Mouse (Mus musculus): ENCODE data around the gene Naa60.

Naa60 gene

DNA sequence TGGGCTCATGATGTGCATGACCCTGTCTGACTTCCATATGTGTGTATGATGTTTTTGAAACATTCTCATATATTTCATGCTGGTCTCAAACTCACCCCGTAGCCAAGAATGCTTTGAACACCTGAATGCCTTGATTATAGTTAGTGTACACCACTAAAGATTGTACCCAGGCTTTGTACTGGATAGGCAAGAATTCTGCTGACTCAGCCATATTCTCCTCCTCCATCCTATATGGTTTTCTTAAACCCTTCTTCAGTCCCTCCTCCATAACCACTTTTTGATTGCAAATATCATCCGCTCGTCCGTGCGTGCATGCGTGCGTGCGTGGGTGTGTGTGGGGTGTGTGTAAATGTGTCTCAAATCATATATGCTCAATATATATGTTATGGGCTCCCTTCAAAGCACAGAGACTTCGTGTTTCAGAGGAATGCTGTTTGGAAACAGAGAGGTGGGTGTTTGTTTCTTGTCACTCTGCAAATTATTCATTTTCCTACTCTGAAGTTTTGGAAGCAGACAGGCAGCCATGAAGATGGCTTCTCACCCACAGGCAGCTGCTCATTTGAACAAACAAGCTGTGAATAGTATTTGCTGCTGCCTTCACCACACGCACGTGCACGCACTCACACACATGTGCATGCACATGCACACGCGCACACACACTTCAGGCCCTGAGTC lies 19.6 kb downstream of the Naa60 start:
- no peak for DNase-seq

- DNase-seq, result no peak
These were observed 21.6 kb downstream of the Naa60 start for GRCm38 (mm10) chr16:3893739-3894138.

DNA sequence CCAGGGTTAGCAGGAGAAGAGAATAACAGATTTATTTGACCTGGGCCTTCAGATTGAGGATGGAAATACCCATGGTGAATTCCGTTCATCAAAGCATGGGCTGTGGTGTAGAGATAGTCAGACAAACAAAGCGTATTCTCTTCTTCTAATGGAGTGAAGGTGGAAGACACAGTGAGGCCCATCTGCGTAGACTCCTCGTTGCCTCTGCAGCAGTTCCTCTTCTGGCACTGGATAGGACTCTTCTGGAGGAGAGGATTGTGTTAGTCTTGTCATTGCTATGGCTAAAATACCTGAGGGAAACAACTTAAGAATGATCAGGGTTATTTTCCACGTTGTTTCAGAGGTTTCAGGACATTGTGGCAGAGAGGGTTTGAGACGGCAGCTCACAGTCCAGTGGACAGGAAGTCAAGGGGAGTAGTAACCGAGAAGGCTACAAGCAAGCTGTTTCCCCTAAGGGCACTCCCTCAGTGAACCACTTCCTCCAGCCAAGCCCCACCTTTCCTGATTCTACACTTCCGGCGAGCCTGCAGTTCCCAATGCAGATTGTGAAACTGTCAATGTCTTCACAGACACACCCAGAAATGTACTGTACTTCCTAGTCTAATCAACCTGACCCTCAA lies 23.1 kb downstream of the Naa60 start:
- DNase-seq, result peak; percentile 25 to 46

DNA sequence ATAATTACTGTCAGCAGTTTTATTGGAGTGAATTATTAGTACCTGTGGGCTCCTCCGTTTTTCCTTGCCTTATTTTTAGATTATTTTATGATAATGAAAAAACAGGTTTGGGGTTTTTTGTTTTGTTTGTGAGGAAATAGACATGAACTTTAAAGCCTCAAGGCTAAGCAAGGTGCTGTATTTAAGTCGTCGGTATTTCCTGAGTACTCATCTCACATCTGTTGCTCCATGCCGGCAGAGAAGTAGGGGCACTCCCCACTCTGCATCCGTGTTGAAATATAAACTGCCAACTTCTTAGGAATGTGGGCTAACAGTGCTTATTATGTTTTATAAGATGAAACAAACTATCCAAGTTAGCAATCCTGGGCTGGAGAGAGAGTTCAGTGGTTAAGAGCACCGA lies 23.9 kb downstream of the Naa60 start:
- no peak for DNase-seq

DNA sequence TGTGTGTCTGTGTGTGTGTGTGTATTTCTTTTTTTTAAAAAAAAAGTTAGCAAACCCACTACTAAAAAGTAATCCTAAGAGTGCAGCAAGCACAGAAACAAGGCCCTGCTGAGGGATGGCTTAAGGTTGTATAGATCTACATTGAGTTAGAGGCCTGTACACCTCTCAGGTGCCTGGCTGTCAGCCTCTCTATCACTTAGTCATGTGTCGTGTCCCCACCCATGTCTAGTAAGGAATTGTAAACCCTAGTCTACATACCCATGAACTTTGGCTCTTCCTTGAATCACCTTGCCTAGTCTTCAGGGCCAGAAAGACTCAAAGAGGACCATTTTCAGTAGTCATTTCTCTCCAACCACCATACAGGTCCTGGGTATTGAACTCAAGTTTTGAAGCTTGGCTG lies 24.4 kb downstream of the Naa60 start:
- no peak for DNase-seq

GRCm38 (mm10) chr16:3907471-3907870 lies 35.3 kb downstream of the Naa60 start:
- DNase-seq, result no peak

GRCm38 (mm10) chr16:3908537-3909111 lies 36.4 kb downstream of the Naa60 start, which contains the start of the genes 1700037C18Rik and Cluap1:
Gene 1700037C18Rik, minus strand, starts transcription at chr16:3908689.
Gene Cluap1, plus strand, starts transcription at chr16:3908801.
- peak; percentile 70 to 81 for DNase-seq

DNA sequence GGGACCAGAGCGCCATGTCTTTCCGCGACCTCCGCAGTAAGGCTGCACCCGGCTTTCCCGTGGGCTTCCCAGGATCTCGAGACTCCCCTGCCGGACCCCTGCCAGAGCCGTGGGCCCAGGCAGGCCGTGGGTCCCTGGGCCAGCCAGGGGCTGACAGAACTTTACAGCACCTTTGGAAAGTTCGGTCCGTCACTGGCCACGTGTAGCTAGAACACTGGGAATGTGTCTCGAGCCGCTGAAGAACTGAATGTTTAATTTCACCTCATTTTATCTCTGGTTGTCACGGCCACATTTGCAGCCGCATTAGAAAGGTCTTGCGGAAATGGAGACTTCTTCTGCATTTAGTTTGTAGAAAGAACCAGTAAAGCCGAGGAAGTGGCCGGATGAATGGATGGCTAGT lies 36.9 kb downstream of the Naa60 start:
- DNase-seq, result no peak

- no peak for DNase-seq
These were observed 48.6 kb downstream of the Naa60 start for GRCm38 (mm10) chr16:3920756-3921155.

GRCm38 (mm10) chr16:3923515-3923914 lies 51.3 kb downstream of the Naa60 start:
- no peak for DNase-seq

GRCm38 (mm10) chr16:3923966-3924365 lies 51.8 kb downstream of the Naa60 start:
- DNase-seq, result no peak

- no peak for DNase-seq
These were observed 56.4 kb downstream of the Naa60 start for GRCm38 (mm10) chr16:3928582-3928981.

DNA sequence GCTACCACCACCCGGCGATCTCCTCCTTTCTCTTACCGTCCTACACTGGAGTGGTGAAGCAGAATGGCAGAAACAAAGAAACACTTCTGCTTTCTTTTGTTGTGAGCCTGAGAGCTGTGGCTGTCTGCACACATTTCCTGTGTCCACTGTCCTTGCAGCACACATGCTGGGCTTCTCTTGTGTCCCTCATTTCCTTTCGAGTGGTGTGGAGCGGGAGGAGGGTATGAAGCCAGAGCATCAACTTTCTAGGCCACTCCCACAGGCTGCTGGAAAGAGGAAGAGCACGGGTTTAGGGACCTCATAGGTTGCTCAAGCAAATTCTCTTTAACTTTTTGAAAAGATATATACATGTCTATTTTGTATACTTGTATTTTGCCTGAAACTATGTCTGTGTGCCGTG lies 57.0 kb downstream of the Naa60 start:
- DNase-seq, result no peak

GRCm38 (mm10) chr16:3933536-3933935 lies 61.4 kb downstream of the Naa60 start:
- DNase-seq, result no peak

- no peak for DNase-seq
These were observed 61.9 kb downstream of the Naa60 start for GRCm38 (mm10) chr16:3934091-3934490.

- DNase-seq, result no peak
These were observed 62.5 kb downstream of the Naa60 start for GRCm38 (mm10) chr16:3934701-3935100.

DNA sequence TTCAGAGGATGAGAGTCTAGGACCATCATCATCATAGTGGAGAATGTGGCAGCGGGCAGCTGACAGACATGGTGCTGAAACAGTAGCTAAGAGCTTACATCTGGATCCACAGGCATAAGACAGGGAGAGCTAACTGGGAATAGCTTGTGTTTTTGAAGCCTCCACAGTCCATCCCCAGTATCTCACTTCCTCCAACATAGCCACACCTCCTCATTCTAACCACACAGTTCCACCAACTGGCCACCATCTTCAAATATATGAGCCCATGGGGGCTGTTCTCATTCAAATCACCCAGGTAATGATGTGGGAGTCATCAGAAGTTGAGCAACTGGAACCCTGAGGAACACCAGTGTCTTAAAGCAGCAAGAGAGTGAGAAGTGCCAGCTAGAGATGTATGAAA lies 79.0 kb downstream of the Naa60 start:
- DNase-seq, result no peak
